Mouse (Mus musculus) small intestine, adult 2 months (tissue): ENCODE measurements around the gene Pds5a.

Source experiments
- CTCF ChIP-seq: fragments of 200-500 bp; IDR thresholded peaks from 2 replicates; pipeline ENCODE4 v1.5.1; 2012; ENCODE audit warnings: low read depth, mild to moderate bottlenecking, control low read depth, inconsistent platforms, low read length, moderate library complexity, mixed read lengths; ENCODE audit not compliant: insufficient replicate concordance, insufficient read length; ENCODE audit errors: extremely low read depth
- POLR2A ChIP-seq: fragments of 200-500 bp; IDR thresholded peaks from 2 replicates; pipeline ENCODE4 v1.6.1; 2012; ENCODE audit warnings: low read depth, mild to moderate bottlenecking, control low read depth, inconsistent platforms, low read length, moderate library complexity

GRCm38 (mm10) chr5:65638896-65639295, 59.2 kb downstream of the Pds5a start:
- TF ChIP-seq CTCF (no peak), POLR2A (no peak)
